Mouse (Mus musculus) C2C12 (cell line): ENCODE results near the gene Usp7.

Source experiments
- CEBPB ChIP-seq: IDR thresholded peaks from one replicate; pipeline ENCODE4 v1.6.1; 2011; ENCODE audit warnings: low read depth, mild to moderate bottlenecking, control low read depth, moderate library complexity
- CTCF ChIP-seq: IDR thresholded peaks from one replicate; pipeline ENCODE4 v1.5.1; 2011; ENCODE audit not compliant: control insufficient read depth, insufficient read depth, insufficient read length
- MAX ChIP-seq: IDR thresholded peaks from one replicate; pipeline ENCODE4 v1.6.1; 2011; ENCODE audit warnings: mild to moderate bottlenecking, control low read depth

- TF ChIP-seq CTCF = no peak
- no peak for TF ChIP-seq MAX
- no peak for TF ChIP-seq CEBPB
Observed at GRCm38 (mm10) chr16:8717744-8718143, 74.4 kb downstream of the Usp7 start.
